Mouse (Mus musculus): ENCODE results near the gene Myh7b. TPM values are rescaled to one million over a fixed set of nuclear protein-coding genes. Genes with fewer than 3 reads are reported as not detected.

Gene Myh7b
- total RNA-seq, 2 experiments from 2014 or later: 3.4 to 3.9 TPM

DNA sequence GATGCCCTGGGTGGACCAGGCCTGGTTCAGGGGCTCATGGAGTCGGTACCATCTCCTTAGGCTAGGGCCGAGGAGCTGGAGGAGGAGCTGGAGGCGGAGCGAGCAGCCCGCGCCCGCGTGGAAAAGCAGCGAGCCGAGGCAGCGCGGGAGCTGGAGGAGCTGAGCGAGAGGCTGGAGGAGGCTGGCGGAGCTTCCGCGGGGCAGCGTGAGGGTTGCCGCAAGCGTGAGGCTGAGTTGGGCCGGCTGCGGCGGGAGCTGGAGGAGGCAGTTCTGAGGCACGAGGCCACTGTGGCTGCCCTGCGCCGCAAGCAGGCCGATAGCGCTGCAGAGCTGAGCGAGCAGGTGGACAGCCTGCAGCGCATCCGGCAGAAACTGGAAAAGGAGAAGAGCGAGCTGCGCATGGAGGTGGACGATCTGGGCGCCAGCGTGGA lies 18.2 kb downstream of the Myh7b start:
- DNase-seq (ENCODE audit: extremely low spot score in 1 of 2, low spot score in 2 of 2): peak in 1 of 2 experiments; percentile 82
- intact Hi-C loops (cut with DNase I): no loop called here

- peak in 1 of 2 experiments; percentile 48 for DNase-seq (ENCODE audit: extremely low spot score in 1 of 2, low spot score in 2 of 2)
- intact Hi-C loops (cut with DNase I): no loop called here
These were observed 19.1 kb downstream of the Myh7b start for GRCm38 (mm10) chr2:155630153-155630552.

DNA sequence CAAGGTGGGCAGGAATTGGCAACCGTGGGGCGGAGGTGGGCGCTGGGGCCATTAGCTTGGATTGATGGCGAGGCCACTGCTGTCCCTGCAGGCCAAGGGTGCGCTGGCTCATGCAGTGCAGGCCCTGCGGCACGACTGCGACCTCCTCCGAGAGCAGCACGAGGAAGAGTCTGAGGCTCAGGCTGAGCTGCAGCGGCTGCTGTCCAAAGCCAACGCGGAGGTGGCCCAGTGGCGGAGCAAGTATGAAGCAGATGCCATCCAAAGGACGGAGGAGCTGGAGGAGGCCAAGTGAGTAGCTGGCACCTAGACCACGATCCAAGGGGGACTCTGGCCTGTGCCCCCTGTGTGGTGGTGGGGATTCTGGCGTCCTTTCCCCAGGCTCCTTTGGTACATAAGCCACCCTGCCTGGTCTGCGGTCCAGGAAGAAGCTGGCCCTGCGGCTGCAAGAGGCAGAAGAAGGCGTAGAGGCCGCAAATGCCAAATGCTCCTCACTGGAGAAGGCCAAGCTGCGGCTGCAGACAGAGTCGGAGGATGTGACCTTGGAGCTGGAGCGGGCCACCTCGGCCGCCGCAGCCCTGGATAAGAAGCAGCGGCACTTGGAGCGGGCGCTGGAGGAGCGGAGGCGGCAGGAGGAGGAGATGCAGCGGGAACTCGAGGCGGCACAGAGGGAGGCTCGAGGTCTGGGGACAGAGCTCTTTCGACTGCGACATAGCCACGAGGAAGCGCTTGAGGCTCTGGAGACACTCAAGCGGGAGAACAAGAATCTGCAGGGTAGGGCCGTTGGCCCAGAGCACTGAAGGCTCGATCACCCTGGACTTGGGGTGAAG lies 19.8 kb downstream of the Myh7b start:
- peak in 1 of 2 experiments; percentile 57 for DNase-seq (ENCODE audit: extremely low spot score in 1 of 2, low spot score in 2 of 2)
- intact Hi-C loops (cut with DNase I): no loop called here

GRCm38 (mm10) chr2:155632138-155632936 lies 21.3 kb downstream of the Myh7b start:
- no peak for DNase-seq (ENCODE audit: extremely low spot score in 1 of 2, low spot score in 2 of 2)
- intact Hi-C loops (cut with DNase I): no loop called here

DNA sequence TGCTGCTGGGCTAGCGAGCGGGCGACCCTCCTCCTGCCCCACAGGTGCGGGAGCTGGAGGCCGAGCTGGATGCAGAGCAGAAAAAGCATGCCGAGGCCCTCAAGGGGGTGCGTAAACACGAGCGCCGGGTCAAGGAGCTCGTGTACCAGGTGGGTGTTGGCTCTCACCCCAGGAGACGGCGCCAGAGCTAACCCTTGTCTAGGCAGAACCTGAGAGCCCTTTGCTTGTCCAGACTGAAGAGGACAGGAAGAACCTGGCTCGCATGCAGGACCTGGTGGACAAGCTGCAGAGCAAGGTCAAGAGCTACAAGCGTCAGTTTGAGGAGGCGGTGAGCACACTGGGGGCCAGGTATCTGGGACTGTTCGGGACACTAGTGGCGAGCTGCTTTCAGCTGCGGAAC lies 22.1 kb downstream of the Myh7b start:
- intact Hi-C loops (cut with DNase I): no loop called here
- DNase-seq (ENCODE audit: extremely low spot score in 1 of 2, low spot score in 2 of 2): peak in 1 of 2 experiments; percentile 48

GRCm38 (mm10) chr2:155633731-155634130 lies 22.7 kb downstream of the Myh7b start:
- no peak for DNase-seq (ENCODE audit: extremely low spot score in 1 of 2, low spot score in 2 of 2)
- intact Hi-C loops (cut with DNase I): no loop called here

DNA sequence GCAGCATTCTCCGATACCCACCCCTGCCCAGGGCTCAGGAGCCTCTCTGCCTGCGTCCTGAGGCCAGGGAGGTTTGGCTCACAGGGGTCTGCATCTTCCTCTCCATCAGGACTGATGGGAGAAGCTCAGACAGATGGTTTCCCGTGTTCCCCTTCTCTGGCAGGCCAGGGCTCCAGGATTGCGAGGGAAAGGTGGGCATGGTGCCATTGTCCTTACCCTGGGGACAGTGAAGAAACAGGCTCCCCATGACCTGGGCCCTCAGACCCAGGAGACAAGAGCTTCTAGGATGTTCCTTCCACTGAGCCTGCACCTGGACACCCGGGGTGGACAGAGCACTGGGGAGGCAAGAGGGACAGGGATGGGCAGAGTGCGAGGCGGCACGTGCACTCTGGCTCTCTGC lies 23.6 kb downstream of the Myh7b start:
- intact Hi-C loops (cut with DNase I): no loop called here
- DNase-seq (ENCODE audit: extremely low spot score in 1 of 2, low spot score in 2 of 2): no peak

DNA sequence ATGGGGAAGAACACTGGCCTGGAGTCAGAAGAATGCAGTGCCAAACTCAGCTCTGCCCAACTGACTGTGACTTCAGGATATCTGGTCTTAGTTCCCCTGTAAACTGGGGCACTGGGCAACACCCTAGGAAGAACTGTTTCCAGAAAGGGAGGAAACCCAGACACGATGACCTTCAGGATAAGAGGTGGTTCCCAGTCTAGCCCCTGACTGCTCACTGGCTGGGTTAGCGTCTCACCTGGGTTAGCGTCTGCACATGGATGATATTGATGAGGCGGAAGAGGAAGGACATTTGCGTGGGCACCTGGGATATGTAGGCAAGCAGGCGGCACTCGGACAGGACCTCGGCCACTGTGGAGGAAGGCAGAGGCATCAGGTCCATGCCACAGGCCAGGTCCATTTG lies 24.9 kb downstream of the Myh7b start:
- DNase-seq (ENCODE audit: extremely low spot score in 1 of 2, low spot score in 2 of 2): no peak
- intact Hi-C loops (cut with DNase I): no loop called here

DNA sequence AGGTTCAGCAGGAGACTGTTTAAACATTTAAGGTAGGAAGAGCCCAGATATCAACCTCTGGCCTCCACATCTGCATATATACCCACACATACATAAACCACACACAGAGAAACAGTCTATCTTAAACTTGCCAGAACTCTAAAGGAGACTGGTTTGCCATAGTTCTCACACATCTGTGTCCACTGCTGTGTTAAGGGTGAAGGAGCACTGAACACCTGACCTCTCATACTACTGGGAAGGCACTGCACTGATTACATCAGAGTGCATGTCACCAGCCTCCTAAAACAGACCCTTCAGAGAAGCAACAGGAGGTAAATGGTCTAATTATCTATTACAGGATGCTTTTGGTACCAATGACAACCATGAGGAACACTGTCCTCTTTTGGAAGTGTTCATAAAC lies 25.9 kb downstream of the Myh7b start:
- intact Hi-C loops (cut with DNase I): no loop called here
- no peak for DNase-seq (ENCODE audit: extremely low spot score in 1 of 2, low spot score in 2 of 2)

DNA sequence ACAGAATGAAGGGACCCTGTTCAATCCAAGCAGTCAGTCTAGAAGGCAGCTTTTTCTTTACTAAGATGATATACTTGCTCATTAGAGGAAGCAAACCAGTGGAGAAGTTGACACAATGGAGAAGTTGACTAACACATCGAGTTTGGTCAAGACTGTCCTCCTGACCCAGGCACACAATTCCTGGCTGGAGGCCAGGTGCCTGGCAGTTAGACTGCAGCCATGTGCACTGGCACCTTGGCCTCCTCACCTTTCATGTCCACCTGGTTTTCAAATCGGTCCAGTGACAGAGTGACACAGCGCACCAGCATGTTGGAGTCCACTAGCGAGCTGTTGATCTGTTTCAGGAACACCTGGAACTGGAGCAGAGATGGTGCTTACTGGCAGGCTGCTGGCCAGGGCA lies 26.4 kb downstream of the Myh7b start:
- intact Hi-C loops (cut with DNase I): no loop called here
- no peak for DNase-seq (ENCODE audit: extremely low spot score in 1 of 2, low spot score in 2 of 2)

GRCm38 (mm10) chr2:155640656-155641055 lies 29.6 kb downstream of the Myh7b start:
- peak in 1 of 2 experiments; percentile 51 for DNase-seq (ENCODE audit: extremely low spot score in 1 of 2, low spot score in 2 of 2)
- intact Hi-C loops (cut with DNase I): no loop called here

DNA sequence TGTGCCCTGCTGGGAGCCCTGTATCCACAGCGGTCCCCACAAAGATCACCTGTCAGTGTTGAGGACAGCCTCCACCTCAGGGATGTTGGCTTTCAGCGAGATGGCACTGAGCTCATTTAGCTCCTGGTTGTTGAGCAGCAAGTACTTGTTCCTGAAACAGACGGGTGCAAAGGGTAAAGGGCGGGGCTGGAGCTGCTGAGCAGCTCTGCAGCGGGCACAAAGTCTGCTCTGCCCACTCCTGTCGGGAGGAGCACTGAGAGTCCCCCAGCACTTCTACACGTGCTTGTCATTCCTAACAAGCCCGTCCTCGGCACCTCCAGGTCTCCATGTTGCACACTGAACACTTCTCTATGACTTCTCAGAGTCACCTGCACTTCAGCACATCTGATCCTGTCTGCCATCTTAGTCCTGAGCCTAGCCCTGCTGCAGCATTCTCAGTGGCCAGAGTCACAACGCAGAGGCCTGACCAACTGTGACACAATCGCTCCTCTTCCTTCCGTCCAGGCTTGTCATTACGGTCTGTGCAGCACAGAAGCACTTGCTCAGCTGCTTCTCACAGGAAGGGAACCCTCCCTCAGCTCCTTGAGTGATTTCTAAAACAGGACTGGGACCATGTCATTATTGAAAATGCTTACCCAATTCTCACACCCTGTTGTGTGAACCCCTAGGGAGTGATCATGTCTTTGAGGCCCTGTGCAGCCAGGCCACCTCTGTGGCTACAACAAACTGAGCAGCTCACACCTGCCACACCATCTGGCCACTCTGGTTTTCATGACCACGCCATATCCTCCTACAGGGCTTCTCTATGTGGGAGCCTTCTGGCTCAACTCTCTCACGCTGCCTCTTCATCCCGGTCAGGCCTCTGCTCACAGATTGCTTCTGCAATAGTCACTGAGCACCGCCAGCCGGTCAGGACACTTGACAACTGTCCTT lies 30.8 kb downstream of the Myh7b start:
- intact Hi-C loops (cut with DNase I): no loop called here
- DNase-seq (ENCODE audit: extremely low spot score in 1 of 2, low spot score in 2 of 2): no peak

DNA sequence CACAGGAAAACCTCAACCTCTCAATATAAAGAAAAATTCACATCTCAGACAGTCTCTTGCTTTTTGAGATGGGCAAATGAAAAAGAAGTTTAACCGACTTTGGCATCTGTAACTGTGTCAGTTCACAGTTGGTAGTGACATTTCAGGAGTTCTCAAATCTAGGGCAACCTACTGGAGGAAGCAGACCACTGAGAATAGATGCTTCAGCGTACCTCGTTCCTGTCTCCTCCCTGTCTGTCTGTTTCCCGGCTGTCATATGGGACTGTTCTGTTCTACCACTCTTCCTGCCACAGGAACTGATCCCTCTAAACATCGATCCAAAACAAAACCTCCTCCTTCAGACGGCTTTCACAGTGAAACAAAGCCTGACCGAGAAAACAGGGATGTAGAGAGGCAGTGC lies 34.7 kb downstream of the Myh7b start:
- no peak for DNase-seq (ENCODE audit: extremely low spot score in 1 of 2, low spot score in 2 of 2)
- intact Hi-C loops (cut with DNase I): no loop called here

GRCm38 (mm10) chr2:155652618-155653017 lies 41.6 kb downstream of the Myh7b start:
- intact Hi-C loops (cut with DNase I): no loop called here
- DNase-seq (ENCODE audit: extremely low spot score in 1 of 2, low spot score in 2 of 2): no peak

DNA sequence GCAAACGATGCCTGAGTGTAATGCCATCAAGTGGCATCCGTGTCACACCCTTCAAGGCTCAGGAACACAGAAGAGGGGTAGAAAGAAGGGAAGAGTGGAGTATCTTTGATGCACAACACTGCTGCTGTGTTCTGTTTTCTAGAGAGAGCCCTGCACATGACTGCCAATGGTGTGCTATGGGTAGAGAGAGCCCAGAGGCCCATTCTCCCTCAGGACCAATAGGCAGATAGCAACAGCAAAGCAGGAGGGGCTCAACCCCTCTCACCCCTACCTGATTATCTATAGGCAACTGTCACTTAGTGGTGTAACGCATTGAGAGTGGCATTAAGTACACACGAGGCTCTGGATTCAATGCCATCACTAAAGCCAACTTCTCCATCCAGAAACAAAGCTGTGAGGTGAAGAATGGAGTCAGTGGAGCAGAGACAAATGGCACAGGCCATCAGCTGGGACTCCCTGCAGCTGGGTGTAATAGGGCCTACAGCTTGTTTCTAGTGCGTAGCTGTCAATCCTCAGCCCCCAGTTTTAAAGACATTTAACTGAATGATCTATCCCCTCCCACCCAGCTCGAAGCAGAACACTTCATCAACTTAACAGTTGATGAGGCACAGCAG lies 44.9 kb downstream of the Myh7b start:
- intact Hi-C loops (cut with DNase I): no loop called here
- no peak for DNase-seq (ENCODE audit: extremely low spot score in 1 of 2, low spot score in 2 of 2)

DNA sequence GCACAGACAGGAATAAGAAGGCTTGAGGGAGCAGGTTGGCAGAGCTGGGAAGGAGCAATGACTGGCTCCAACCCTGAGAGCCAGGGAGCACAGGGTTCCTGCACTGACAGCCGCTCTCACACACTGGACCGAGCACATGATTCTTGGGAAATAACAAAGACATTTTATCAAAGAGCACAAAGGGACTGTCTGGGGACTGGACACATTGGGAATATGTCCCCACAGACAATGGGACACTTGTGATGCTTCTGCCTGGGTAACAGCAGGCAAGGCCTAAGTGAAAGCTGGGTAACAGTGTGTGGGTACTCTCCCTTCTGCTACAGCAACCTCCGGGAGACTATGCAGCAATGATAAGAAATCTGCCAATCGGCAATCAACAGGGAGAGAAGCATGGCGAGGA lies 51.4 kb downstream of the Myh7b start:
- DNase-seq (ENCODE audit: extremely low spot score in 1 of 2, low spot score in 2 of 2): no peak
- intact Hi-C loops (cut with DNase I): no loop called here

GRCm38 (mm10) chr2:155663097-155663496 lies 52.1 kb downstream of the Myh7b start:
- DNase-seq (ENCODE audit: extremely low spot score in 1 of 2, low spot score in 2 of 2): peak; percentile 34 to 55
- intact Hi-C loops (cut with DNase I): no loop called here

DNA sequence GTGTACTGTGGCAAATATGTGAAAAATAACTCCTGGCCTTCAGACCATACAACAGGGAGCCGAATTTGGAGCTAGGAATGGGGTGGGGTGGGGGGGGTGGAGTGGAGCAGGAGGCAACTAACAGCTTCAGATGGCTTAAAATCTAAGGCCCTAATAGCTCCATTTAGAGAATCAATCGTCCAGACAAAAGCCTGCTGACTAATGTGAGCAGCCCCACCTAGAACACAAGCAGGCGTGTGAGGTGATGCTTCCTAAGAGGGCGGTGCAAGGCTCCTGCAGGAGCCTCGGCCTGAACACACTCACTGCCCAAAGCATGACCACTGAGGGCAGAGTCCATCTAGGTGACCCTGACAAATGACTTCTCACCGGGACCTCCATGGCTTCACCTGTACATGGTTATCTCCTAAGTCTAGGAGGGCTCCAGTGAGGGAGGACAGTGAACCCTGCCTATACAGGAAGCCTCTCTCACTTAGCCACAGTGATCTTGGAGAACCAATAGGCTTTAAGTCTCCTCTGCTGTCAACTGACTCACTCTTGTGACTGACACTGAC lies 53.0 kb downstream of the Myh7b start:
- DNase-seq (ENCODE audit: extremely low spot score in 1 of 2, low spot score in 2 of 2): no peak
- intact Hi-C loops (cut with DNase I): no loop called here

Data from left cerebral cortex, postnatal 10 days (tissue).